Mouse (Mus musculus) ES-E14 (cell line): Measurements from ENCODE around the gene Hist2h2ac. TPM values are rescaled to one million over a fixed set of nuclear protein-coding genes. Genes with fewer than 3 reads are reported as not detected.
"Not testable (repeated sequence)": the region's sequence is repeated elsewhere in the genome, so short reads cannot be mapped to it uniquely, and the experiment has no call there.

Source experiments
- DNase-seq: peaks from one replicate; pipeline ENCODE4 v3.0.0-alpha.2; 2013; ENCODE audit warnings: low read depth, low spot score
- H3K27ac ChIP-seq: 2 replicates; pipeline ENCODE4 v1.5.1; 2012; ENCODE audit warnings: low read depth, mild to moderate bottlenecking, low read length, moderate library complexity, mixed read lengths; ENCODE audit not compliant: poor library complexity, insufficient read depth, severe bottlenecking
- H3K36me3 ChIP-seq: 2 replicates; pipeline ENCODE4 v1.6.1; 2012; ENCODE audit warnings: mild to moderate bottlenecking, low read length, moderate library complexity, mixed read lengths; ENCODE audit not compliant: control insufficient read depth, poor library complexity, insufficient read depth, severe bottlenecking
- H3K4me1 ChIP-seq, 2 experiments: fragments of 150-350 bp in 1 of 2; sonication (generic) in 1 of 2; 2 replicates each; pipeline ENCODE4 v1.6.1; 2012; ENCODE audit warnings: low read length in 2 of 2, mild to moderate bottlenecking in 1 of 2, mixed read lengths in 1 of 2; ENCODE audit not compliant: control insufficient read depth in 2 of 2, insufficient read depth in 2 of 2, poor library complexity in 1 of 2
- H3K4me3 ChIP-seq, 2 experiments: fragments of 150-350 bp in 1 of 2; sonication (generic) in 1 of 2; 2 replicates each; pipeline ENCODE4 v1.5.1; 2012; ENCODE audit warnings: low read length in 2 of 2, low read depth in 1 of 2, mild to moderate bottlenecking in 1 of 2, mixed read lengths in 1 of 2; ENCODE audit not compliant: insufficient read depth in 1 of 2, poor library complexity in 1 of 2, severe bottlenecking in 1 of 2
- H3K9ac ChIP-seq: 2 replicates; pipeline ENCODE4 v1.6.1; 2012; ENCODE audit warnings: low read depth, mild to moderate bottlenecking, low read length, mixed read lengths; ENCODE audit not compliant: poor library complexity, insufficient read depth, severe bottlenecking
- H3K9me3 ChIP-seq: fragments of 150-350 bp; sonication (generic); 2 replicates; pipeline ENCODE4 v1.6.1; 2012; ENCODE audit warnings: low read depth, mild to moderate bottlenecking, low read length; ENCODE audit not compliant: control insufficient read depth, insufficient read depth
- CHD2 ChIP-seq: IDR thresholded peaks from 2 replicates; pipeline ENCODE4 v1.6.1; 2014; ENCODE audit warnings: mild to moderate bottlenecking, low read depth, low read length, inconsistent platforms
- HCFC1 ChIP-seq: IDR thresholded peaks from 2 replicates; pipeline ENCODE4 v1.6.1; 2012; ENCODE audit warnings: low read length, inconsistent platforms, borderline replicate concordance; ENCODE audit not compliant: insufficient read depth
- MAFK ChIP-seq: IDR thresholded peaks from 2 replicates; pipeline ENCODE4 v1.6.1; 2014; ENCODE audit warnings: mild to moderate bottlenecking, low read depth, low read length, inconsistent platforms; ENCODE audit not compliant: insufficient read depth
- ZC3H11A ChIP-seq: IDR thresholded peaks from 2 replicates; pipeline ENCODE4 v1.6.1; 2012; ENCODE audit warnings: low read depth, mild to moderate bottlenecking, inconsistent platforms, low read length, borderline replicate concordance
- ZNF384 ChIP-seq: IDR thresholded peaks from 2 replicates; pipeline ENCODE4 v1.6.1; 2012; ENCODE audit warnings: low read depth, low read length, inconsistent platforms
- in situ Hi-C, 2 experiments: fragments of 600-800 bp; cut with MboI; formaldehyde crosslinking; loops; one replicate each; pipeline ENCODE4 v1.15.1; 2025; ENCODE audit warnings: low sequenced_read_pairs in 2 of 2, inconsistent platforms in 1 of 2; ENCODE audit not compliant: unreplicated experiment in 2 of 2
- total RNA-seq: library from RNA; depleted of rRNA; stranded (reverse); fragments of 300-350 nt; gene quantifications from 2 replicates; pipeline ENCODE4 v1.2.3, GENCODE M21; 2012

The Hist2h2ac gene
- total RNA-seq, 1 experiment, result 687 TPM

GRCm38 (mm10) chr3:96219661-96220130, 984 bp downstream of the Hist2h2ac start, which contains the start of the genes Bola1 and Hist2h2ab:
Gene Bola1, minus strand, starts transcription at chr3:96219709.
Gene Hist2h2ab, plus strand, starts transcription at chr3:96219865.
- Histone ChIP-seq H3K4me3 (peak within 1 kb of the TSS; percentile 75 to 77), H3K9me3 (no peaks in the 10 kb centered on the region), H3K27ac (peak within 1 kb of the TSS; percentile 93), H3K4me1 (peaks cover 0 to 3% of the 10 kb centered on the region in 2 experiments; a peak in 2 of 4 replicates), H3K9ac (peak within 1 kb of the TSS; percentile 95), H3K36me3 (no peaks in the 10 kb centered on the region)
- TF ChIP-seq ZNF384 (no peak), HCFC1 (0 out of 2 replicates have a peak, but pooled peaks have one; percentile 7), CHD2 (peak; percentile 3; the same call in 1 of the 2 replicates)
- DNase-seq, result no peak
- in situ Hi-C loops, result no loop called here

- Histone ChIP-seq H3K4me1 (peaks cover 0 to 3% of the 10 kb centered on the region in 2 experiments; a peak in 2 of 4 replicates), H3K9me3 (no peaks in the 10 kb centered on the region), H3K9ac (peak overlapping the region; percentile 77), H3K27ac (peak overlapping the region; percentile 83), H3K4me3 (peak overlapping the region; percentile 59 to 68), H3K36me3 (no peaks in the 10 kb centered on the region)
- in situ Hi-C loops, result no loop called here
- DNase-seq, result no peak
- no peak for TF ChIP-seq MAFK
- 0 out of 2 replicates have a peak, but pooled peaks have one; percentile 3 for TF ChIP-seq ZC3H11A
- TF ChIP-seq HCFC1, result no peak
- peak; percentile 14; the same call in 1 of the 2 replicates for TF ChIP-seq CHD2
Observed at GRCm38 (mm10) chr3:96219191-96219641, 1.5 kb downstream of the Hist2h2ac start.

GRCm38 (mm10) chr3:96209242-96209641, 11.4 kb downstream of the Hist2h2ac start:
- H3K4me3 ChIP-seq, result no peak overlapping the region
- peaks cover 0 to 2% of the 10 kb centered on the region in 2 experiments; a peak in 1 of 4 replicates for H3K4me1 ChIP-seq
- H3K9ac ChIP-seq, result no peak overlapping the region
- in situ Hi-C loops, result no loop called here
- DNase-seq, result no peak
- TF ChIP-seq CHD2, result no peak
- no peak for TF ChIP-seq ZC3H11A
- no peak for TF ChIP-seq ZNF384
- H3K27ac ChIP-seq, result no peak overlapping the region
- H3K36me3 ChIP-seq, result no peaks in the 10 kb centered on the region
- no peaks in the 10 kb centered on the region for H3K9me3 ChIP-seq

GRCm38 (mm10) chr3:96207819-96208218, 12.9 kb downstream of the Hist2h2ac start:
- H3K9me3 ChIP-seq, result no peaks in the 10 kb centered on the region
- H3K4me3 ChIP-seq, result no peak overlapping the region
- TF ChIP-seq ZNF384 (no peak), ZC3H11A (no peak), HCFC1 (no peak), MAFK (no peak)
- H3K27ac ChIP-seq, result no peak overlapping the region
- no peaks in the 10 kb centered on the region for H3K36me3 ChIP-seq
- in situ Hi-C loops, result no loop called here
- DNase-seq, result no peak
- no peak overlapping the region for H3K9ac ChIP-seq
- peaks cover 0 to 2% of the 10 kb centered on the region in 2 experiments; a peak in 1 of 4 replicates for H3K4me1 ChIP-seq

GRCm38 (mm10) chr3:96199731-96200130, 20.9 kb downstream of the Hist2h2ac start:
- H3K36me3 ChIP-seq, result no peaks in the 10 kb centered on the region
- no peak for DNase-seq
- in situ Hi-C loops, result no loop called here
- H3K27ac ChIP-seq, result no peak overlapping the region
- no peaks in the 10 kb centered on the region for H3K9me3 ChIP-seq
- no peak overlapping the region for H3K4me3 ChIP-seq
- H3K9ac ChIP-seq, result no peak overlapping the region
- peaks cover 0 to 3% of the 10 kb centered on the region in 2 experiments; a peak in 1 of 4 replicates for H3K4me1 ChIP-seq
- TF ChIP-seq HCFC1 (no peak), MAFK (no peak), CHD2 (no peak), ZNF384 (no peak), ZC3H11A (no peak)

- H3K4me1 ChIP-seq, H3K4me3 ChIP-seq, DNase-seq, H3K9ac ChIP-seq, H3K9me3 ChIP-seq, H3K27ac ChIP-seq, H3K36me3 ChIP-seq, in situ Hi-C loops: not testable (repeated sequence)
Observed at GRCm38 (mm10) chr3:96198601-96199251, 22.0 kb downstream of the Hist2h2ac start.
